Mouse (Mus musculus) cerebellum, postnatal 36 days (tissue): ENCODE data around the gene Prb1.
"Not testable (repeated sequence)": the region's sequence is repeated elsewhere in the genome, so short reads cannot be mapped to it uniquely, and the experiment has no call there.

ENCODE experiments used
- DNase-seq, 2 experiments: peaks; one replicate each; pipeline ENCODE4 v3.0.0; 2021 to 2022; ENCODE audit warnings: mixed read lengths in 2 of 2

Prb1 gene

DNA sequence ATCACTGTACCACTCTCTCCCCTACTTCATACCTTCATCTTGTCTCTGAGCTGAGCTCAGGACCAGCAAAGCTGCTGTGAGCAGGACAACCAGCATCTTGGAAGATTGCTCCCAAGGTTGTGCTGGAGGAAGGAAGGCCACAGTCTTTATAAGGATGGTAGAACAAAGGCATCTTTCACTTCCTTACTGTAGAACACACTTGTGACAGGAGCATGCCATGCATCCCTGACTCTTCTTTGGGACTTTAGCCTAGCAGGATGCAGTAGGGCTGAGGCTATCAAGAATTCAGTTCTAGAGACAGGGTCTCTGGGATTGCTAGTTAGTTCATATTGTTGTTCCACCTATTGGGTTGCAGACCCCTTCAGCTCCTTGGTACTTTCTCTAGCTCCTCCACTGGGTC, at the start of gene Prb1:
TSS of gene Prb1 (minus strand) at position 101 of the 400 bp plus-strand sequence.
- not testable (repeated sequence) for DNase-seq
